Mouse (Mus musculus) v-Abl transformed pro-B cells (cell line): ENCODE measurements around the gene Sh3bgrl.

ENCODE experiments used
- in situ Hi-C, 2 experiments: fragments of 400-800 bp; cut with MboI; formaldehyde crosslinking; loops; one replicate each; pipeline ENCODE4 v1.15.1; 2025; ENCODE audit not compliant: unreplicated experiment in 2 of 2

Sh3bgrl gene

GRCm38 (mm10) chrX:109095245-109096242 lies at the start of gene Sh3bgrl:
Gene Sh3bgrl, plus strand, starts transcription at chrX:109095365.
- in situ Hi-C loops: loop anchor here (5.0 to 25.0 kb wide), 5 partner anchors 102 to 1283 kb away; partner anchors contain the start of genes 2610002M06Rik (in 1 of the 2), Brwd3 (in 1 of the 2) and Gm6377 (in 1 of the 2)

GRCm38 (mm10) chrX:109047773-109048172 lies 47.4 kb upstream of the Sh3bgrl start:
- in situ Hi-C loops: no loop called here

GRCm38 (mm10) chrX:109071719-109072118 lies 23.4 kb upstream of the Sh3bgrl start:
- in situ Hi-C loops: loop anchor here (10.0 kb wide), 3 partner anchors 527 to 1267 kb away; no protein-coding TSS in a partner anchor

GRCm38 (mm10) chrX:109075716-109076115 lies 19.4 kb upstream of the Sh3bgrl start:
- in situ Hi-C loops: loop anchor here (10.0 to 25.0 kb wide), 6 partner anchors 238 to 1271 kb away; partner anchors contain the start of genes 2610002M06Rik (in 1 of the 2) and Brwd3 (in 1 of the 2)

- in situ Hi-C loops: loop anchor here (10.0 to 25.0 kb wide), 6 partner anchors 239 to 1272 kb away; partner anchors contain the start of genes 2610002M06Rik (in 1 of the 2) and Brwd3 (in 1 of the 2)
Observed at GRCm38 (mm10) chrX:109076355-109076754, 18.8 kb upstream of the Sh3bgrl start.

- in situ Hi-C loops: loop anchor here (10.0 to 25.0 kb wide), 6 partner anchors 242 to 1275 kb away; partner anchors contain the start of genes 2610002M06Rik (in 1 of the 2) and Brwd3 (in 1 of the 2)
Observed at GRCm38 (mm10) chrX:109079354-109079753, 15.8 kb upstream of the Sh3bgrl start.

GRCm38 (mm10) chrX:109087073-109087472 lies 8.1 kb upstream of the Sh3bgrl start:
- in situ Hi-C loops: loop anchor here (10.0 to 25.0 kb wide), 5 partner anchors 72 to 1275 kb away; partner anchors contain the start of genes 2610002M06Rik (in 1 of the 2), Brwd3 (in 1 of the 2) and Hmgn5 (in 1 of the 2)

- in situ Hi-C loops: loop anchor here (5.0 to 25.0 kb wide), 6 partner anchors 82 to 1282 kb away; partner anchors contain the start of genes 2610002M06Rik (in 1 of the 2), Brwd3 (in 1 of the 2), Gm6377 (in 1 of the 2) and Hmgn5 (in 1 of the 2)
Observed at GRCm38 (mm10) chrX:109094800-109095199, 365 bp upstream of the Sh3bgrl start.

- in situ Hi-C loops: loop anchor here (5.0 to 25.0 kb wide), 5 partner anchors 99 to 1286 kb away; partner anchors contain the start of genes 2610002M06Rik (in 1 of the 2), Brwd3 (in 1 of the 2) and Gm6377 (in 1 of the 2)
Observed at GRCm38 (mm10) chrX:109098511-109098910, 3.3 kb downstream of the Sh3bgrl start.

- in situ Hi-C loops: no loop called here
Observed at GRCm38 (mm10) chrX:109100441-109100840, 5.3 kb downstream of the Sh3bgrl start.

GRCm38 (mm10) chrX:109108117-109108805 lies 13.1 kb downstream of the Sh3bgrl start:
- in situ Hi-C loops: no loop called here

- in situ Hi-C loops: no loop called here
Observed at GRCm38 (mm10) chrX:109112885-109113284, 17.7 kb downstream of the Sh3bgrl start.

- in situ Hi-C loops: no loop called here
Observed at GRCm38 (mm10) chrX:109113401-109114280, 18.5 kb downstream of the Sh3bgrl start.

GRCm38 (mm10) chrX:109119829-109120826 lies 25.0 kb downstream of the Sh3bgrl start:
- in situ Hi-C loops: no loop called here

- in situ Hi-C loops: no loop called here
Observed at GRCm38 (mm10) chrX:109121161-109121560, 26.0 kb downstream of the Sh3bgrl start.

- in situ Hi-C loops: no loop called here
Observed at GRCm38 (mm10) chrX:109122670-109123069, 27.5 kb downstream of the Sh3bgrl start.

GRCm38 (mm10) chrX:109123762-109124161 lies 28.6 kb downstream of the Sh3bgrl start:
- in situ Hi-C loops: no loop called here

GRCm38 (mm10) chrX:109126847-109127246 lies 31.7 kb downstream of the Sh3bgrl start:
- in situ Hi-C loops: no loop called here
